Mouse (Mus musculus): ENCODE measurements around the gene Tbcd. TPM values are rescaled to one million over a fixed set of nuclear protein-coding genes. Genes with fewer than 3 reads are reported as not detected.

The Tbcd gene
- total RNA-seq, 2 experiments from 2014 or later, result 60.4 to 65.8 TPM

- no peak for DNase-seq (ENCODE audit: low spot score in 2 of 2)
Measured at GRCm38 (mm10) chr11:121529747-121530146, 78.0 kb downstream of the Tbcd start.

- DNase-seq (ENCODE audit: low spot score in 2 of 2), result no peak
Measured at GRCm38 (mm10) chr11:121536528-121536927, 84.8 kb downstream of the Tbcd start.

- DNase-seq (ENCODE audit: low spot score in 2 of 2), result no peak
Measured at GRCm38 (mm10) chr11:121542471-121542870, 90.7 kb downstream of the Tbcd start.

- no peak for DNase-seq (ENCODE audit: low spot score in 2 of 2)
Measured at GRCm38 (mm10) chr11:121543287-121543856, 91.6 kb downstream of the Tbcd start.

GRCm38 (mm10) chr11:121543922-121544321 lies 92.2 kb downstream of the Tbcd start:
- DNase-seq (ENCODE audit: low spot score in 2 of 2), result peak; percentile 35

- no peak for DNase-seq (ENCODE audit: low spot score in 2 of 2)
Measured at GRCm38 (mm10) chr11:121544755-121545397, 93.1 kb downstream of the Tbcd start.

GRCm38 (mm10) chr11:121545398-121546034 lies 93.8 kb downstream of the Tbcd start:
- DNase-seq (ENCODE audit: low spot score in 2 of 2), result no peak

GRCm38 (mm10) chr11:121547234-121547633 lies 95.5 kb downstream of the Tbcd start:
- DNase-seq (ENCODE audit: low spot score in 2 of 2), result no peak

GRCm38 (mm10) chr11:121547925-121548324 lies 96.2 kb downstream of the Tbcd start:
- no peak for DNase-seq (ENCODE audit: low spot score in 2 of 2)

GRCm38 (mm10) chr11:121548996-121549842 lies 97.5 kb downstream of the Tbcd start:
- no peak for DNase-seq (ENCODE audit: low spot score in 2 of 2)

GRCm38 (mm10) chr11:121549843-121550647 lies 98.3 kb downstream of the Tbcd start:
- DNase-seq (ENCODE audit: low spot score in 2 of 2), result no peak

- no peak for DNase-seq (ENCODE audit: low spot score in 2 of 2)
Measured at GRCm38 (mm10) chr11:121551206-121551799, 99.6 kb downstream of the Tbcd start.

- no peak for DNase-seq (ENCODE audit: low spot score in 2 of 2)
Measured at GRCm38 (mm10) chr11:121552167-121552566, 100.4 kb downstream of the Tbcd start.

- DNase-seq (ENCODE audit: low spot score in 2 of 2), result no peak
Measured at GRCm38 (mm10) chr11:121552846-121553457, 101.2 kb downstream of the Tbcd start.

- DNase-seq (ENCODE audit: low spot score in 2 of 2), result no peak
Measured at GRCm38 (mm10) chr11:121553458-121553857, 101.7 kb downstream of the Tbcd start.

- no peak for DNase-seq (ENCODE audit: low spot score in 2 of 2)
Measured at GRCm38 (mm10) chr11:121556727-121557126, 105.0 kb downstream of the Tbcd start.

GRCm38 (mm10) chr11:121557946-121558345 lies 106.2 kb downstream of the Tbcd start:
- DNase-seq (ENCODE audit: low spot score in 2 of 2), result no peak

GRCm38 (mm10) chr11:121558522-121558921 lies 106.8 kb downstream of the Tbcd start:
- DNase-seq (ENCODE audit: low spot score in 2 of 2), result no peak

GRCm38 (mm10) chr11:121559527-121560293 lies 108.0 kb downstream of the Tbcd start:
- no peak for DNase-seq (ENCODE audit: low spot score in 2 of 2)
